Mouse (Mus musculus) gastrocnemius, postnatal 25 days (tissue): ENCODE results near the gene Gnb1. TPM values are rescaled to one million over a fixed set of nuclear protein-coding genes. Genes with fewer than 3 reads are reported as not detected.

Experiments used
- total RNA-seq, 2 experiments: library from RNA; stranded (reverse); gene quantifications; 1 replicate in 1 of 2; 2 replicates in 1 of 2; pipeline ENCODE4 v1.2.3; 2021

Gnb1 gene
- total RNA-seq, 2 experiments from 2014 or later, result 59.1 to 72.0 TPM

Other genes starting within 250 kb of the Gnb1 start
- 1 to 10 TPM; 5.3 to 8.2 TPM for gene Faap20, start 241.6 kb upstream of the Gnb1 start, total RNA-seq
- gene Prkcz, start 130.0 kb upstream of the Gnb1 start, total RNA-seq, result 1 to 10 TPM; 1.5 to 3.8 TPM
- 1 to 10 TPM in 1 of 2 experiments, under 1 TPM in 1; 0.56 to 1.3 TPM for gene Gabrd, start 93.2 kb upstream of the Gnb1 start, total RNA-seq
- gene Cfap74, start 82.2 kb upstream of the Gnb1 start, total RNA-seq, result under 1 TPM; 0.77 to 0.94 TPM
- gene Tmem52, start 22.2 kb upstream of the Gnb1 start, total RNA-seq, result 100 to 1,000 TPM; 262 to 263 TPM
- 10 to 100 TPM; 17.3 to 19.2 TPM for gene Nadk, start 71.0 kb downstream of the Gnb1 start, total RNA-seq
- gene Slc35e2, start 110.1 kb downstream of the Gnb1 start, total RNA-seq, result 1 to 10 TPM; 3.7 TPM
- 10 to 100 TPM; 25.9 to 26.1 TPM for gene Cdk11b, start 133.5 kb downstream of the Gnb1 start, total RNA-seq
- gene Gm10563, start 154.0 kb downstream of the Gnb1 start, total RNA-seq, result not detected
- gene Mmp23, start 162.0 kb downstream of the Gnb1 start, total RNA-seq, result 1 to 10 TPM; 3.0 to 5.0 TPM
- 10 to 100 TPM; 14.4 to 14.5 TPM for gene Mib2, start 177.8 kb downstream of the Gnb1 start, total RNA-seq
- gene Fndc10, start 203.0 kb downstream of the Gnb1 start, total RNA-seq, result 1 to 10 TPM; 1.5 to 1.7 TPM
- 10 to 100 TPM; 32.4 to 36.3 TPM for gene Ssu72, start 213.4 kb downstream of the Gnb1 start, total RNA-seq
- gene Tmem240, start 243.4 kb downstream of the Gnb1 start, total RNA-seq, result under 1 TPM; 0.26 to 0.27 TPM